Mouse (Mus musculus): Measurements from ENCODE around the gene Supt20.

DNA sequence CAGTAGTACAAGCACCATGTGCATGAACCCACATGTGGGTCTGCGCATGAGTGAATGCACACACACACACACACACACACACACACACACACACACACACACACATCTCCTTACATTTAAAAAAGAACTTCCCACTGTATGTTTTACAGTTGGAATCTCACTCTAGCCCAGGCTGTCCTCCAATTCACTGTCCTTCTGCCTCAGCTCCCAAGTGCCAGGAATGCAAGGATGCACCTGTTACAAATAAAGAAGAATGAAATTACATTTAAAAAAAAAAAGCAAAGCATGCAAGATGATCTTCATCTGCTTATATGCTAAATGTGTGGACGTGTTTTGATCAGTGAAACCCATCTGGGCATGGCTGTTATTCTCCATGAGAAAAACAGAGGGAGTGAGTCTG is 15.8 kb upstream of the Supt20 start:
- no peak for TF ChIP-seq POLR2A (IDR thresholded peaks at IDR 0.05; ENCODE audit: borderline replicate concordance, insufficient read depth, low read length)
- TF ChIP-seq CTCF (IDR thresholded peaks at IDR 0.05; ENCODE audit: borderline replicate concordance, insufficient read depth, low read depth, low read length), result no peak
